Mouse (Mus musculus): Measurements from ENCODE around the gene Asic4. TPM values are rescaled to one million over a fixed set of nuclear protein-coding genes. Genes with fewer than 3 reads are reported as not detected.

The Asic4 gene
- 0.79 and 2.3 TPM in 2 replicates for polyA plus RNA-seq (2016; fragmentation: Nextera tagmentation; extraction: Ambion mirVana)

GRCm38 (mm10) chr1:75450314-75451005 is at the start of gene Asic4:
Asic4 (plus strand) TSS chr1:75450436.
- no peak for DNase-seq (ENCODE audit: low spot score)
- H3K27ac ChIP-seq, result peak within 1 kb of the TSS; percentile 70
- H3K4me1 ChIP-seq, result peaks cover 79% of the 10 kb centered on the region
- no peaks in the 10 kb centered on the region for H3K9me3 ChIP-seq
- H3K36me3 ChIP-seq, result no peaks in the 10 kb centered on the region
- under 1% methylated on average over 35 of the region's 35 CpGs for WGBS
- peak within 1 kb of the TSS; percentile 60 for H3K4me3 ChIP-seq
- H3K27me3 ChIP-seq (ENCODE audit: insufficient read depth, poor library complexity, severe bottlenecking), result peaks cover 91% of the 10 kb centered on the region

DNA sequence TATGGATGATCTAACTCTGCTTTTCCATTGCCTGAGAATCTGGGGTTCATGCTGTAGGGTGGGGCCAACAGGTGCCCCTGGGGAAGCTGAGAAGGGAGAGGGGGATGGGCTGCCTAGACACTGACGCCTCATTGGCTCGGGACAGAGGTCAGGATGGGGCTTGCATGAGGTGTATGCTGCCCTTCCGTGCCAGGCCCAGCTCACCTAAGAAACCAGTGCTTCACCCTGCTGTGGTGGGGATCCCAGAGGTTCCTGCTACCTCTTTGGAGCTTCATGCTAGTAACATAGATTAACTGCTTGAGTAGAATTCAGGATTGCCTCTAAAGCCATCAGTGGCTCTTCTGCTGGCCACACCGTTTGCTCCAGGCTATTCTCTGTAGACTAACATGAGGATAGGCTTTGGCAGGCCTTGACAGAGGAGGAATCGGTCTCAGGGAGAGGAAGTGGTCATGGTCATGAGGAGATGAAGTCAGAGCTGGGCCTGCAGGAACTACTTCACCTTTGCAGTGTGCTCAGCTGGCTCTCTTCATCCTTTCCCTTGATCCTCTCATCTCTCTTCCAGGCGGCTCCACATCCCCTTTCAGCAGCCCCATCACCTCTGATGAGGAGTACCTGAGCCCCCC is 49.6 kb upstream of the Asic4 start:
- no peaks in the 10 kb centered on the region for H3K9me3 ChIP-seq
- peaks cover 69% of the 10 kb centered on the region for H3K4me1 ChIP-seq
- peaks cover 74% of the 10 kb centered on the region for H3K36me3 ChIP-seq
- DNase-seq (ENCODE audit: low spot score), result no peak
- H3K27ac ChIP-seq, result peak overlapping the region; percentile 94
- H3K4me3 ChIP-seq, result peak overlapping the region; percentile 60
- 34% methylated on average over 6 of the region's 6 CpGs for WGBS
- H3K27me3 ChIP-seq (ENCODE audit: insufficient read depth, poor library complexity, severe bottlenecking), result no peaks in the 10 kb centered on the region

- no peak overlapping the region for H3K27ac ChIP-seq
- peaks cover 93% of the 10 kb centered on the region for H3K36me3 ChIP-seq
- peaks cover 78% of the 10 kb centered on the region for H3K4me1 ChIP-seq
- no peaks in the 10 kb centered on the region for H3K9me3 ChIP-seq
- DNase-seq (ENCODE audit: low spot score), result no peak
- no peaks in the 10 kb centered on the region for H3K27me3 ChIP-seq (ENCODE audit: insufficient read depth, poor library complexity, severe bottlenecking)
- no peak overlapping the region for H3K4me3 ChIP-seq
- WGBS, result 80% methylated on average over 3 of the region's 3 CpGs
These were observed 44.7 kb upstream of the Asic4 start for GRCm38 (mm10) chr1:75405547-75405946.

- Histone ChIP-seq H3K27me3 (ENCODE audit: insufficient read depth, poor library complexity, severe bottlenecking) (no peaks in the 10 kb centered on the region), H3K9me3 (no peaks in the 10 kb centered on the region), H3K36me3 (peaks cover 93% of the 10 kb centered on the region), H3K4me3 (no peak overlapping the region), H3K27ac (0 out of 2 replicates have a peak overlapping the region, but pooled peaks have one; percentile 84), H3K4me1 (peaks cover 72% of the 10 kb centered on the region)
- DNase-seq (ENCODE audit: low spot score), result no peak
- WGBS, result 89% methylated on average over 15 of the region's 15 CpGs
These were observed 44.1 kb upstream of the Asic4 start for GRCm38 (mm10) chr1:75406173-75406572.

DNA sequence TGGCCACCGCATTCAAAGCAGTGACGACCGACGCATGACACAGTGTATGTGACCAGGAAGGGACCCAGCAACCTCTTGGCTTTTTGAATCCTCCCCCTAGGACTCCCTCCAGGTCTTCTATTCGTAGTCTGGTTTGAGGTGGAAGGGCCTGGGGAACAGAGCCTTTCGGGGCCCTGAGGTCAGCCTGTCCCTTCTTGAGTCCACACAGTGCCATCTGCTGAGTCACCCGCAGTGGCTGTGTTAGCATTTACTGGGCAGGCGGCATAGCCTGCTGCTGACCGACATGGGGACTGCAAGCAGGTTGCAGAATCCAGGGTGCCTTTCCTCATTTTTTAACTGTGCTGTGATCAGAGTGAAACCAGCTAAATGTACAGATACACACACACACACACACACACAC is 43.2 kb upstream of the Asic4 start:
- DNase-seq (ENCODE audit: low spot score), result no peak
- Histone ChIP-seq H3K4me3 (no peak overlapping the region), H3K4me1 (peaks cover 63% of the 10 kb centered on the region), H3K27me3 (ENCODE audit: insufficient read depth, poor library complexity, severe bottlenecking) (no peaks in the 10 kb centered on the region), H3K36me3 (peaks cover 92% of the 10 kb centered on the region), H3K27ac (peak overlapping the region; percentile 84), H3K9me3 (no peaks in the 10 kb centered on the region)
- WGBS, result 83% methylated on average over 9 of the region's 9 CpGs

DNA sequence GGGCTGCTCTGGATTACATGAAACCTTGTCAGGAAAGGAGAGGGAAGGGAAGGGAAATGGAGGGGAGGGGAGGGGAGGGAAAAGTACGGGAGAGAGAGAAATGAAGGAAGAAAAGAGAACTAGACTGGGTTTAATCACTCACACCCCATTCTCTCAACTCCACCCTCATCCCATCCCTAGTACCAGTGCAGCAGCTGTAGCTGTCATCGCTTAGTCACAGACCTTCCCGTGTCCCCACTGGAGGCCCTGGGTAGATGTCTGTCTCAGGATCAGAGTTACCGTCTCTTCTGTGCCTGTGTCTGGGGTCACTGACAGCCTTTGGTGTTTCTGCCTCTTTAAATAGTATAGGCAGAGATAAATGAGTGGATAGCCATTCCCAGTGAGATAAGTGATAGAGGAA is 42.0 kb upstream of the Asic4 start:
- H3K4me3 ChIP-seq, result 0 out of 2 replicates have a peak overlapping the region, but pooled peaks have one; percentile 9
- peaks cover 91% of the 10 kb centered on the region for H3K36me3 ChIP-seq
- H3K9me3 ChIP-seq, result no peaks in the 10 kb centered on the region
- H3K27ac ChIP-seq, result peak overlapping the region; percentile 84
- WGBS, result 37% methylated on average over 4 of the region's 4 CpGs
- DNase-seq (ENCODE audit: low spot score), result no peak
- peaks cover 58% of the 10 kb centered on the region for H3K4me1 ChIP-seq
- no peaks in the 10 kb centered on the region for H3K27me3 ChIP-seq (ENCODE audit: insufficient read depth, poor library complexity, severe bottlenecking)

- Histone ChIP-seq H3K9me3 (no peaks in the 10 kb centered on the region), H3K27ac (peak overlapping the region; percentile 23; the same call in 1 of the 2 replicates), H3K4me3 (no peak overlapping the region), H3K27me3 (ENCODE audit: insufficient read depth, poor library complexity, severe bottlenecking) (no peaks in the 10 kb centered on the region), H3K4me1 (peaks cover 56% of the 10 kb centered on the region), H3K36me3 (peaks cover 91% of the 10 kb centered on the region)
- 91% methylated on average over 7 of the region's 7 CpGs for WGBS
- no peak for DNase-seq (ENCODE audit: low spot score)
These were observed 40.3 kb upstream of the Asic4 start for GRCm38 (mm10) chr1:75409950-75410349.

DNA sequence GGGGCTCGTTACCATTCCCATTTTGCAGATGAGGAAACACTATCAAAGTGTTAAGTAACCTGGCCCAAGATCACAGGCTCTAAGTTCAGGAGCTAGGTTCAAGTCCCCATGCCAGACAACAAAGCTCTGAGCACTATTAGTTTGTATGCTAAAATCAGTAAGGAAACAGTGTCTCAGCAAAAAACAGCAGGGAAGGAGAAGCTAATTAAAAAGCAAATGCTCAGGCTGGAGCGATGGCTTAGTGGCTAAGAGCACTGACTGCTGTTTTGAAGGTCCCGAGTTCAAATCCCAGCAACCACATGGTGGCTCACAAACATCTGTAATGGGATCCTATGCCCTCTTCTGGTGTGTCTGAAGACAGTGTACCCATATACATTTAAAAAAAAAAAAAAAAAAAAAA is 38.0 kb upstream of the Asic4 start:
- WGBS, result 80% methylated on average over 3 of the region's 3 CpGs
- no peak for DNase-seq (ENCODE audit: low spot score)

DNA sequence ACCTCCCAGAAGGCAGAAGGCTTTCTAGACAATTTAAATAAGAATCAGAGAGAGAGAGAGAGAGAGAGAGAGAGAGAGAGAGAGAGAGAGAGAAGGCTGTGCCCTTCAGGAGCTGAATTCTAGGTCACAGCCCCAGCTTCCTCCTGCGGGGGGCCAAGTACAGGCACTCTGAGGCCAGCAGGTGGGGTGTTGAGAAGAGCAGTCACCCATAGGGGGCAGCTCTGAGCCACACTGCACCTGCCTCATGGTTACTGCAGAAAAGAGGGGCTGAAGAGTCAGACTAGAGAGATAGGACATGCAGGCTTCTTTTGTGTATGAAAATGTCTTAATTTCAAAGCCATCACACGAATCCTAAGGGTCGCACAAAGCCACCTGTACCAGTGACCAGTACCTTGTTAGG is 36.5 kb upstream of the Asic4 start:
- Histone ChIP-seq H3K27ac (peak overlapping the region; percentile 70), H3K9me3 (no peaks in the 10 kb centered on the region), H3K4me3 (no peak overlapping the region), H3K27me3 (ENCODE audit: insufficient read depth, poor library complexity, severe bottlenecking) (no peaks in the 10 kb centered on the region), H3K36me3 (peaks cover 91% of the 10 kb centered on the region), H3K4me1 (peaks cover 30% of the 10 kb centered on the region)
- 51% methylated on average over 3 of the region's 3 CpGs for WGBS
- no peak for DNase-seq (ENCODE audit: low spot score)

More for the DNA sequence above, 38.0 kb upstream of the Asic4 start:
- H3K9me3 ChIP-seq, result no peaks in the 10 kb centered on the region
- no peaks in the 10 kb centered on the region for H3K27me3 ChIP-seq (ENCODE audit: insufficient read depth, poor library complexity, severe bottlenecking)
- no peak overlapping the region for H3K4me3 ChIP-seq
- peaks cover 43% of the 10 kb centered on the region for H3K4me1 ChIP-seq
- no peak overlapping the region for H3K27ac ChIP-seq
- peaks cover 91% of the 10 kb centered on the region for H3K36me3 ChIP-seq

DNA sequence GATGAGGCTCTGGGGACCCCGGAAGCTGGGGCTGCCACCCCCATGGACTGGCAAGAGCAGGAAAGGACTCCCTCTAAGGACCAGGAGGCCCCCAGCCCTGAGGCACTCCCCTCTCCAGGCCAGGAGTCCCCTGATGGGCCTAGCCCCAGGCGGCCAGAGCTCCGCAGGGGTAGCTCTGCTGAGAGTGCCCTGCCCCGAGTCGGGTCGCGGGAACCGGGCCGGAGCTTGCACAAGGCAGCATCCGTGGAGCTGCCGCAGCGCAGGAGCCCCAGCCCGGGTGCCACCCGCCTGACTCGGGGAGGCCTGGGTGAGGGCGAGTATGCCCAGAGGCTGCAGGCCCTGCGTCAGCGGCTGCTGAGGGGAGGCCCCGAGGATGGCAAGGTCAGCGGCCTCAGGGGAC is 28.4 kb upstream of the Asic4 start:
- WGBS, result 8% methylated on average over 20 of the region's 20 CpGs
- DNase-seq (ENCODE audit: low spot score), result no peak
- H3K4me3 ChIP-seq, result peak overlapping the region; percentile 50

GRCm38 (mm10) chr1:75422216-75422822 is 27.9 kb upstream of the Asic4 start:
- 7% methylated on average over 29 of the region's 32 CpGs for WGBS
- peaks cover 82% of the 10 kb centered on the region for H3K36me3 ChIP-seq
- peaks cover 49% of the 10 kb centered on the region for H3K27me3 ChIP-seq (ENCODE audit: insufficient read depth, poor library complexity, severe bottlenecking)
- H3K9me3 ChIP-seq, result no peaks in the 10 kb centered on the region
- no peak for DNase-seq (ENCODE audit: low spot score)
- peak overlapping the region; percentile 80 for H3K27ac ChIP-seq
- H3K4me1 ChIP-seq, result peaks cover 53% of the 10 kb centered on the region
- H3K4me3 ChIP-seq, result peak overlapping the region; percentile 50

More for the DNA sequence above, 28.4 kb upstream of the Asic4 start:
- Histone ChIP-seq H3K9me3 (no peaks in the 10 kb centered on the region), H3K27ac (peak overlapping the region; percentile 80), H3K27me3 (ENCODE audit: insufficient read depth, poor library complexity, severe bottlenecking) (peaks cover 49% of the 10 kb centered on the region), H3K36me3 (peaks cover 81% of the 10 kb centered on the region), H3K4me1 (peaks cover 48% of the 10 kb centered on the region)

- H3K27ac ChIP-seq, result peak overlapping the region; percentile 80
- peaks cover 49% of the 10 kb centered on the region for H3K27me3 ChIP-seq (ENCODE audit: insufficient read depth, poor library complexity, severe bottlenecking)
- WGBS, result 3% methylated on average over 71 of the region's 71 CpGs
- H3K9me3 ChIP-seq, result no peaks in the 10 kb centered on the region
- peaks cover 82% of the 10 kb centered on the region for H3K36me3 ChIP-seq
- peak overlapping the region; percentile 50 for H3K4me3 ChIP-seq
- no peak for DNase-seq (ENCODE audit: low spot score)
- peaks cover 55% of the 10 kb centered on the region for H3K4me1 ChIP-seq
These were observed 27.3 kb upstream of the Asic4 start for GRCm38 (mm10) chr1:75422823-75423471.

All from heart, embryonic 10.5 days (tissue).